Mouse (Mus musculus): Measurements from ENCODE around the gene Chn2. TPM values are rescaled to one million over a fixed set of nuclear protein-coding genes. Genes with fewer than 3 reads are reported as not detected.

Chn2 gene
- total and polyA plus RNA-seq, 3 experiments, result not detected

DNA sequence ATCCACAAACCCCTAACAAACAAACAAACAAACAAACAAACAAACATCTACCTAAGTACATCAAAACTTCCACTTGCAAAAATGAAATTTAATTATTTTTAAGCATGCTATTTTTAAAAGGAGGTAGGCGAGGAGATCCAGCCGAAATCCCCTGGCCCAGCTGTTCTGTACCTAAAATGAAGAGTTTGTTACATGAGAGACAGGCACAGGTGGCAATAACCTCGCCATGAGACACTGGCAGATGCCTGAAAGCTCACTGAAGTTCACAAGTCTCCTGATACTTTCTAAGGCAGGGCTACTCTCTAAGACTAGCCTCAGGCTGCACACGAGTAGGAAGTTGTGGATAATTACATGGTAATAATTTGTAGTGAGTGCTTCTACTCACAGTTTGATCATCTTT, 34.1 kb upstream of the Chn2 start:
- Histone ChIP-seq H3K27ac (ENCODE audit: control insufficient read depth, low read depth, low read length) (no peak overlapping the region), H3K9me3 (replicated peaks; ENCODE audit: insufficient read depth, low read length) (no peaks in the 10 kb centered on the region), H3K4me3 (ENCODE audit: control insufficient read depth in 1 of 2, insufficient read depth in 1 of 2, low read depth in 2 of 2, low read length in 2 of 2) (no peak overlapping the region), H3K9ac (ENCODE audit: control insufficient read depth, low read depth, low read length, poor library complexity, severe bottlenecking) (no peak overlapping the region), H3K36me3 (ENCODE audit: control insufficient read depth in 1 of 2, insufficient read depth in 2 of 2, low read length in 2 of 2) (no peaks in the 10 kb centered on the region), H3K4me1 (ENCODE audit: control insufficient read depth in 1 of 2, insufficient read depth in 2 of 2, low read length in 2 of 2) (no peaks in the 10 kb centered on the region), H3K27me3 (ENCODE audit: control insufficient read depth in 1 of 2, insufficient read depth in 2 of 2, low read length in 2 of 2) (no peaks in the 10 kb centered on the region), H3K79me2 (ENCODE audit: control insufficient read depth, insufficient read depth, low read length, poor library complexity) (no peaks in the 10 kb centered on the region)
- TF ChIP-seq CHD1 (IDR thresholded peaks at IDR 0.05; ENCODE audit: low read depth, low read length), result no peak
- TF ChIP-seq CTCF (IDR thresholded peaks at IDR 0.05 in 2 of 3, conservative IDR thresholded peaks at IDR 0.05 in 1 of 3; ENCODE audit: control insufficient read depth in 1 of 3, insufficient read depth in 1 of 3, low read depth in 2 of 3, low read length in 3 of 3, poor library complexity in 1 of 3, severe bottlenecking in 1 of 3), result no peak
- TF ChIP-seq POLR2A (IDR thresholded peaks at IDR 0.05; ENCODE audit: control insufficient read depth in 1 of 2, insufficient read depth in 1 of 2, low read depth in 1 of 2, low read length in 2 of 2, poor library complexity in 1 of 2), result no peak
- TF ChIP-seq RAD21 (IDR thresholded peaks at IDR 0.05; ENCODE audit: low read depth, low read length), result no peak
- no peak for TF ChIP-seq USF1 (IDR thresholded peaks at IDR 0.05; ENCODE audit: low read depth, low read length)
- TF ChIP-seq POLR2AphosphoS2 (IDR thresholded peaks at IDR 0.05; ENCODE audit: low read length), result no peak
- TF ChIP-seq NELFE (IDR thresholded peaks at IDR 0.05; ENCODE audit: low read depth, low read length), result no peak
- no peak for TF ChIP-seq E2F4 (IDR thresholded peaks at IDR 0.05; ENCODE audit: borderline replicate concordance, low read depth, low read length)
- no peak for TF ChIP-seq ELF1 (IDR thresholded peaks at IDR 0.05; ENCODE audit: low read depth, low read length)
- no peak for TF ChIP-seq ZNF384 (IDR thresholded peaks at IDR 0.05; ENCODE audit: low read depth, low read length)
- TF ChIP-seq MYB (IDR thresholded peaks at IDR 0.05; ENCODE audit: low read depth, low read length), result no peak
- no peak for TF ChIP-seq POLR2AphosphoS5 (IDR thresholded peaks at IDR 0.05; ENCODE audit: borderline replicate concordance, low read depth, low read length)
- no peak for TF ChIP-seq MAZ (IDR thresholded peaks at IDR 0.05; ENCODE audit: low read depth, low read length)
- no peak for TF ChIP-seq UBTF (IDR thresholded peaks at IDR 0.05; ENCODE audit: borderline replicate concordance, insufficient read depth, low read depth, low read length)
- no peak for TF ChIP-seq GATA1 (IDR thresholded peaks at IDR 0.05; ENCODE audit: low read depth, low read length)
- no peak for TF ChIP-seq TBP (IDR thresholded peaks at IDR 0.05; ENCODE audit: low read depth, low read length)
- TF ChIP-seq ZMIZ1 (IDR thresholded peaks at IDR 0.05; ENCODE audit: low read depth, low read length), result no peak
- no peak for DNase-seq (ENCODE audit: low read depth, low spot score)

DNA sequence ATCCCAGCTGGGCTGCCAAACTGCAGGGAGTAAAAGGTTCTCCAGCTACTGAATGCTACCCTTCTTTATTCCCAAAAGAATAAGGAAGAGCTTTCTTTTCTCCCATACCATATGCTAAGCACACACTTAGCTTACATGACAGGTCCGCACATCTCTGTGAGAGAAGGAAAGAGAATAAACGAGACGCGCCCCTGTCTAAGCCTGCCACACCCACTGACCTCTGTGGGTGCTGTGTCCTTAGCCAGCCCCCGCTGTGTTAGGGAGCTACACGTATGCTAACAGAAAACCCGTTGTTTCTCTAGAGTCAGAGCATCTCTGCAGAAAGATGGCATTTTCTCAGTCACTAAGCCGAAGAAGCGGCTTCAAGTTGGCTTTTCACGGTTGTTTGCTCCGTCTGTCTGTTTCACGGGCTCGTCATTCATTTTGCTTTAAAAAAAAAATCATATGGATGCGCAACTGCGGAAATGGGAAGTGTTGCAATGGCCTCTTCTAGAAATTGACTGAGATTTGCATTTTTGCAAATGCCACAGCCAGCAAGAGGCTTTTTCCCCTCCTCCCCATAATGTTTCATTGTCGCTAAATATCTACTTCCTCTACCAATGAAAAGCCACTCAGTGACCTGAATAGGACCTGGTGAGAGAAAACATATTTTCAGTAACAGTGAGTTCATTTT, 30.8 kb upstream of the Chn2 start:
- Histone ChIP-seq H3K9me3 (replicated peaks; ENCODE audit: insufficient read depth, low read length) (no peaks in the 10 kb centered on the region), H3K79me2 (ENCODE audit: control insufficient read depth, insufficient read depth, low read length, poor library complexity) (no peaks in the 10 kb centered on the region), H3K4me3 (ENCODE audit: control insufficient read depth in 1 of 2, insufficient read depth in 1 of 2, low read depth in 2 of 2, low read length in 2 of 2) (no peak overlapping the region), H3K9ac (ENCODE audit: control insufficient read depth, low read depth, low read length, poor library complexity, severe bottlenecking) (no peak overlapping the region), H3K27me3 (ENCODE audit: control insufficient read depth in 1 of 2, insufficient read depth in 2 of 2, low read length in 2 of 2) (no peaks in the 10 kb centered on the region), H3K36me3 (ENCODE audit: control insufficient read depth in 1 of 2, insufficient read depth in 2 of 2, low read length in 2 of 2) (no peaks in the 10 kb centered on the region), H3K4me1 (ENCODE audit: control insufficient read depth in 1 of 2, insufficient read depth in 2 of 2, low read length in 2 of 2) (no peaks in the 10 kb centered on the region), H3K27ac (ENCODE audit: control insufficient read depth, low read depth, low read length) (no peak overlapping the region)
- no peak for DNase-seq (ENCODE audit: low read depth, low spot score)
- no peak for TF ChIP-seq BHLHE40 (IDR thresholded peaks at IDR 0.05; ENCODE audit: borderline replicate concordance, low read depth, low read length)
- TF ChIP-seq MYB (IDR thresholded peaks at IDR 0.05; ENCODE audit: low read depth, low read length), result no peak
- TF ChIP-seq ELF1 (IDR thresholded peaks at IDR 0.05; ENCODE audit: low read depth, low read length), result no peak
- no peak for TF ChIP-seq SIN3A (IDR thresholded peaks at IDR 0.05; ENCODE audit: low read length)
- TF ChIP-seq ETS1 (IDR thresholded peaks at IDR 0.05; ENCODE audit: low read depth, low read length), result no peak
- no peak for TF ChIP-seq UBTF (IDR thresholded peaks at IDR 0.05; ENCODE audit: borderline replicate concordance, insufficient read depth, low read depth, low read length)
- TF ChIP-seq RAD21 (IDR thresholded peaks at IDR 0.05; ENCODE audit: low read depth, low read length), result no peak
